Mouse (Mus musculus): ENCODE measurements at regions not wholly inside any gene's neighbourhood (a gene's known extent, or its start where the extent isn't known, plus 50 kb on each side); places are given as distances from the start of the nearest gene placed in this dataset.

- no peak for DNase-seq
- intact Hi-C loops (cut with DNase I): no loop called here
These were observed 126.4 kb upstream of the Jun start for GRCm38 (mm10) chr4:95178467-95178866.

- DNase-seq: no peak
- intact Hi-C loops (cut with DNase I): no loop called here
These were observed 126.9 kb upstream of the Jun start for GRCm38 (mm10) chr4:95178900-95179299.

GRCm38 (mm10) chr4:95180446-95180845 is 128.4 kb upstream of the Jun start:
- no peak for DNase-seq
- intact Hi-C loops (cut with DNase I): no loop called here

GRCm38 (mm10) chr4:95180999-95181398 is 129.0 kb upstream of the Jun start:
- intact Hi-C loops (cut with DNase I): no loop called here
- no peak for DNase-seq

GRCm38 (mm10) chr4:95184180-95184579 is 132.2 kb upstream of the Jun start:
- intact Hi-C loops (cut with DNase I): no loop called here
- DNase-seq: no peak

GRCm38 (mm10) chr4:95185113-95185915 is 133.3 kb upstream of the Jun start:
- DNase-seq: no peak
- intact Hi-C loops (cut with DNase I): no loop called here

- no peak for DNase-seq
- intact Hi-C loops (cut with DNase I): no loop called here
These were observed 133.8 kb upstream of the Jun start for GRCm38 (mm10) chr4:95185916-95186200.

GRCm38 (mm10) chr4:95188107-95188506 is 136.1 kb upstream of the Jun start:
- intact Hi-C loops (cut with DNase I): no loop called here

GRCm38 (mm10) chr4:95191654-95192406 is 139.8 kb upstream of the Jun start:
- no peak for DNase-seq
- intact Hi-C loops (cut with DNase I): no loop called here

More at GRCm38 (mm10) chr4:95188107-95188506, 136.1 kb upstream of the Jun start:
- no peak for DNase-seq

- intact Hi-C loops (cut with DNase I): no loop called here
- no peak for DNase-seq
These were observed 140.5 kb upstream of the Jun start for GRCm38 (mm10) chr4:95192562-95192961.

- peak; percentile 61 to 64 for DNase-seq
- intact Hi-C loops (cut with DNase I): no loop called here
These were observed 141.0 kb upstream of the Jun start for GRCm38 (mm10) chr4:95193028-95193427.

GRCm38 (mm10) chr4:95193473-95193872 is 141.5 kb upstream of the Jun start:
- intact Hi-C loops (cut with DNase I): no loop called here
- DNase-seq: no peak

GRCm38 (mm10) chr4:95194621-95195455 is 142.8 kb upstream of the Jun start:
- DNase-seq: no peak
- intact Hi-C loops (cut with DNase I): no loop called here

GRCm38 (mm10) chr4:95196106-95196505 is 144.1 kb upstream of the Jun start:
- intact Hi-C loops (cut with DNase I): no loop called here
- no peak for DNase-seq

- intact Hi-C loops (cut with DNase I): no loop called here
- DNase-seq: no peak
These were observed 145.2 kb upstream of the Jun start for GRCm38 (mm10) chr4:95197077-95197711.

GRCm38 (mm10) chr4:95199394-95199793 is 147.4 kb upstream of the Jun start:
- intact Hi-C loops (cut with DNase I): no loop called here
- DNase-seq: no peak

- intact Hi-C loops (cut with DNase I): no loop called here
- DNase-seq: no peak
These were observed 148.1 kb upstream of the Jun start for GRCm38 (mm10) chr4:95200130-95200529.

- DNase-seq: no peak
- intact Hi-C loops (cut with DNase I): no loop called here
These were observed 150.5 kb upstream of the Jun start for GRCm38 (mm10) chr4:95202478-95202877.

GRCm38 (mm10) chr4:95203577-95203976 is 151.6 kb upstream of the Jun start:
- intact Hi-C loops (cut with DNase I): no loop called here
- no peak for DNase-seq

- intact Hi-C loops (cut with DNase I): no loop called here
- no peak for DNase-seq
These were observed 153.3 kb upstream of the Jun start for GRCm38 (mm10) chr4:95205372-95205771.

GRCm38 (mm10) chr4:95207783-95208182 is 155.8 kb upstream of the Jun start:
- intact Hi-C loops (cut with DNase I): no loop called here
- DNase-seq: no peak

All from heart, postnatal 36 days (tissue).